Mouse (Mus musculus) lung, adult 2 months (tissue): ENCODE measurements around the gene Msi2.

Source experiments
- CTCF ChIP-seq: fragments of 200-500 bp; IDR thresholded peaks from 2 replicates; pipeline ENCODE4 v1.5.1; 2011; ENCODE audit warnings: mild to moderate bottlenecking, low read length, control low read depth; ENCODE audit not compliant: insufficient read depth
- POLR2A ChIP-seq: fragments of 200-500 bp; IDR thresholded peaks from 2 replicates; pipeline ENCODE4 v1.6.1; 2011; ENCODE audit warnings: low read depth, mild to moderate bottlenecking, control low read depth, low read length, borderline replicate concordance; ENCODE audit errors: extremely low read depth

DNA sequence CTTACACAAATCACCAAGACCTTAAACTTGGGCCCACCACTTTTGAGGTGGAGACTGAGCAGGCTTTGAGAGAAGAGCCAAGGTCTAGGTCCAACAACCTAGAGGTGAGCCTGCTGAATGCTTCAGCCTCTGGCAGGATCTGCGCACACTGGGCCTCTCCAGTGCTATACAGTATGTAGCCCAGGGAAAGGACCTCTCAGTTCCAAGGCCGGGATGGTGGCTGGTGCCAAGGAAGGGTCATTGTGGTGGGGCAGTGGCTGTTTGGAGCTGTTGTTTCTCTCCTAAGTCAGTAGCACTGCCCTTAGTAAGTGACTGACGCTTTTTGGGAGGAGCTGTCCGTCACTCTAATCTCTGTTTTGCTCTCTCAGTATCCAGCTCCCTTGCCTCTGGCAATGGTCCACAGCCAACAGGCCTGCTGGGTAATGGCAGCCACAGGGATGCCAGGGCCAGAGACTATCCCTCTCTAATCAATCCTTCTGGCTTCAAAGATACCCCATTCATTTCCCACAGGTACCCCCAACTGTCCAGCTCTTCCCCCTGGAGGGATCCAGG is 243.3 kb downstream of the Msi2 start:
- TF ChIP-seq CTCF (no peak), POLR2A (no peak)
